ENCODE assay signal across 14 mouse cellular contexts in the genomic region with DNA sequence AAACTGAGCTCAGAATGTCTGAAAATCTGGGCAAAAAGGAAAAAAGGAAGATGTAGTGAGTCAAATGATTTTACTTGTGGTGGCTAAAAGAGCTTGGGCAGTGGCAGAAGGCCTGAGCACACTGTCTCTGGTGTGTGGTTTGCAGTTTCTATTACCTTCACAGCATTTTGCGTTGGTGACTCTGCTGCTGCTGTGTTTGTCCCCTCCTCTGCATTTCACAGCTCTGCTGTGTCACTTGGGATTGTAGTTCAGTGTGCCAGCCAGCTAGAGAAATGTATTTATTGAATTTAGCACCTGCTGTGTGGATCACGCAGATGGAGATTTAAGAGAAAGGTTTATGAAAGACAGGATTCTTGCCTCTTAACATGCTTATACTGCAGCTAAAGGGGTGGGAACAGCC.
"Had no signal": no experiment of that assay in that cellular context is flagged by ENCODE, and none has a peak within 500 bp of the region (broad histone marks: within the 10 kb centered on the region; RNA-seq: fewer than 3 reads in every experiment).

No protein-coding gene starts in this region.

- DNase-seq: kidney, adult 18-20 months; kidney, adult 9 months; kidney, postnatal 14 days; kidney, postnatal 4 days; layer of hippocampus, postnatal 36 days; liver, embryonic 13.5 days; lung, adult 2 months; lung, postnatal 14 days; lung, postnatal 4 days; midbrain, embryonic 14.5 days; spleen, adult 18-20 months; thymus, adult 18-20 months; thymus, postnatal 36 days had no signal

- ATAC-seq: intestine, embryonic 16.5 days had no signal
